Mouse (Mus musculus) megakaryocyte-erythroid progenitor cell, adult 5 weeks (primary cell): Measurements from ENCODE around the gene Cntrob. TPM values are rescaled to one million over a fixed set of nuclear protein-coding genes. Genes with fewer than 3 reads are reported as not detected.

Experiments
- polyA plus RNA-seq: library from polyadenylated mRNA; stranded (reverse); fragments of >175 nt; gene quantifications from 2 replicates; pipeline ENCODE4 v1.2.3, GENCODE M21; 2012

The Cntrob gene
- polyA plus RNA-seq: 22.6 and 44.8 TPM in 2 replicates

DNA sequence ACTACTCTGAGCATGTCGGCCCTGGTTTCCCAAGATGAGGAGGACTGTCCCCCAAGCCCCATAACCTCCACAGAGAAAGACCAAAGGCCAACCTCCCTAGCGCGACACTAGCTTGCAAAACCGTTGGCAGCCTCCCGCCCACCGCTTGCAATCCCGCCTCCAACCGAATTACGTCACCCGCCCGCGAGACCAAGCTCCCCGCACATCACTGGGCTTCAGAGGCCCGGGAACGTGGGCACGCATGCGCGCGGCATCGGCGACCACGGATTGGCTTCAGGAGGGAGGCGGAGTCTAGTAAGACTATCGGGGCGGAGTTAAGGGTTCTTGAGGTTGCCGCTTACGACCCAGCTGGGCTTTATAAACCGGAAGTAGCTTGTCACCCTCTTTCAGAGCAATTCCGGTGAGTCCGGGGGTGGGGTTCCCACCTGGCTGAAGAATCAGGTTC is at the start of gene Cntrob, which contains the start of gene Trappc1:
Gene Cntrob, minus strand, starts transcription at position 109 of the 445 bp plus-strand sequence.
Gene Trappc1, plus strand, starts transcription at position 314 of the 445 bp plus-strand sequence.

DNA sequence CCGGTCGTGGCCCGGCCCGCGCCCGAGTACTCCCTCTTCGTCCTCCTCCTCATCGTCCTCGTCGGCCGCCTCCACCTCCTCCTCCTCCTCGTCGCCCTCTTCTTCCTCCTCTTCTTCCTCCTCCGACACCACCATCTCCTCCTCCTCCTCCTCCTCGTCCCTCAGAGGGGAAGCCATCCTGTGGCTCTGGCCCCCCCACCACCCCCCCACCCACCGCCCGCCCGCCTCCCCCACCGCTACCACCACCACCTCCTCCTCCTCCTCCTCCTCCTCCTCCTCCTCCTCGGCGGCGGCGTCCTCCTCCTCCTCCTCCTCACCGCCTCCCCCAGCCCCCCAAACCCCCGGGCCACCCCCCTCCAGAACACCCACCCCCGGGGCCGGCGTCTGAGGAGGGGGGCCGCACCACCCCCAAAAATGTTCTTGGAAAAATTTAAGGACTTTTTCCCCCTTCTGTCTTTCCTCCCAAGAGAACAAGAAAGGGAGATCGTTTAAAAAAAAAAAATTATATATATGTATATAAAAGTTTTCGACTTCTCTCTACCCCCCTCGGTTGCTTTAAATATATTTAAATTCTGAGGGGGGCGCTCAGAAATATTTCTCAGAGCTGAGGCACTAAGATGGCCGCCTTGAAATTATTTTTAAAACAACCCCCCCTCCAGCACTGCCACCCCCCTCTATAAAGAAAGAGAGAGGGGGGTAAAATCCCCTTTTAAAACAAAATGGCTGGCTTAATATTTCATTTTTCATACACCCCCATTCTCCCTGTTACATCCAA is 45.8 kb upstream of the Cntrob start, which contains the start of gene Chd3:
Gene Chd3, minus strand, starts transcription at position 192 of the 775 bp plus-strand sequence.

DNA sequence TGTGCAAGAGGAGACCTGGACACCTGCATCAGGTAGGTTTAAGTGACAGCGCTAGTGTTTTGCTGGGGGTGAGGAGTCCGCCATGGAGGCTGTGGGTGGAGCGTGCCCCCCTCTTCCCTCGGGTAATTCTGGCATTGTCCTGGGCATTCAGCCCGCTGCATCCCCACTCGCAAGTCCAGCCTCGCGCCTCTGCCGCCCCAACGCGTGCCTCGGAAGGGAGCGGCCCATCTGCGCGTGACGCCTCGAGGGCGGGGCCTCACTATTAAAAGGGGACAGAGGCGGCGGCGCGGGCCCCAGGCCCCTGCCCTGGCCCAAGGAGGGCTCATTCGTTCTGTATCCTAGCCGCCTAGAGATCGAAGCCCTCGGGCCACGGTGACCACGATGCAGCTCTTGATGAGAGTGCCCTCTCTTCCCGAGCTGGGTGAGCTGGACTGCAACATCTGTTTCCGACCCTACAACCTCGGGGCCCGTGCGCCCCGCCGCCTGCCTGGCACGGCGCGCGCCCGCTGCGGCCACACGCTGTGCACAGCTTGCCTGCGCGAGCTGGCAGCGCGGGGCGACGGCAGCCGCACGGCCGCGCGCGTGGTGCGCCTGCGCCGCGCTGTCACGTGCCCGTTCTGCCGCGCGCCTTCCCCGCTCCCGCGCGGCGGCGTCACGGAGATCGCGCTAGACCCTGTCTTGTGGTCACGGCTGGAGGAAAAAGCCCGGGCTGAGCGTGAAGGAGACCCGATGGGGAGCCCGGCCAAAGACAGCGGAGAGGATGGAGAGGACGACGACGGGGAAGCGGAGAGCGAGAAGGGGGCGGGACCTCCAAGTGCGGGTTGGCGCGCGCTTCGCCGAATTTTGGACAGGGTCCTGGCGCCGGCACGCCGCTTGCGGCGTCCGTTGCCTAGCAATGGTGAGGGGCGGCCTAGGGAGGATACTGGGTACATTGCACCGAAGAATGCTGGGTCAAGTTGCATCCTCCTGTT is 16.9 kb upstream of the Cntrob start, which contains the start of gene Rnf227:
Gene Rnf227, plus strand, starts transcription at position 301 of the 971 bp plus-strand sequence.

DNA sequence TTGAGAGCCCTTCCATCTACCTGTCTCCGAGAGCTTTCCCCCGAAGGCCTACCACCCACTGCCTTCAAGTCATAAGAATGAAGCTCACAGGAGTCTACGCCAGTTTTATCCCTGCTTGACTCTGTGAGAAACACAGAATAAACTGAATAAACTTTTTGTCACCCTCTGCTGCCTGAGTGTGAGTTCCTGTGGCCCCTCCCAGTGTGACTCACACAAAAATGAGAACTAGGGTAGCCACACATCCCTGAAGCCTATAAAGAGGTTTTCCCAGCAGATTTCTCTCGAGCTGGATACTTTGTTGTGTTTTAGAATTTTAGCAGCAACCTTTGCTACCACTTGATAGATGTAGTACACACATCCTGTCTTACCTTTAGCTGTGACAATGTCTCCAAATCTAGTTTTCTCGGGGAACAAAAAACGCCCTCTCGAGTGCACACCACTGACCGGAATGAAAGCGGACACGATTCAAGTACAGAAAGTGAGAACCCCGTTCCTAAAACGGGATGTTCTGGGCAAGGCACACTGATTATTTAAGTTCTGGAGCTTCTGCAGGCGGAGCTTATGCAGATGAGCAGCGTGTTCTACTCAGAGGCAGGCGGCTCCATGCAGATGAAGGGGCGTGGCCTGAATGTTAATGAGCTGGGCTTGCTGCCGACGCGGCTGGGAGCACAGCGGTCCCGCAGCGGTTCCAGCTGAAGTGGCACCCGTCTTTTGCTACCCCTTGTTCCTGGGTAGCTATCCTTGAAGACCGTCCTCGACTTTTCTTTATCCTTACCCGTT is 2.2 kb upstream of the Cntrob start, which contains the start of gene Kcnab3:
Gene Kcnab3, plus strand, starts transcription at position 631 of the 780 bp plus-strand sequence.

Other genes starting within 250 kb of the Cntrob start
- gene Vamp2, start 235.3 kb downstream of the Cntrob start, polyA plus RNA-seq: 65.9 and 86.0 TPM in 2 replicates
- gene Per1, start 228.6 kb downstream of the Cntrob start, polyA plus RNA-seq: 120 and 156 TPM in 2 replicates
- gene Hes7, start 203.4 kb downstream of the Cntrob start, polyA plus RNA-seq: 2.9 and 3.1 TPM in 2 replicates
- 0.22 and 0.39 TPM in 2 replicates for gene 9130213A22Rik, start 201.2 kb downstream of the Cntrob start, polyA plus RNA-seq
- not detected in 2 replicates for gene Aloxe3, start 197.9 kb downstream of the Cntrob start, polyA plus RNA-seq
- not detected in 2 replicates for gene Alox12b, start 166.8 kb downstream of the Cntrob start, polyA plus RNA-seq
- gene Alox8, start 125.9 kb downstream of the Cntrob start, polyA plus RNA-seq: 0.02 and 0.43 TPM in 2 replicates
- 0.01 TPM in 1 of 2 replicates, not detected in the other for gene Gucy2e, start 86.7 kb downstream of the Cntrob start, polyA plus RNA-seq
- 5.1 and 6.6 TPM in 2 replicates for gene Trappc1, start 205 bp upstream of the Cntrob start, polyA plus RNA-seq
- 0.16 and 0.42 TPM in 2 replicates for gene Kcnab3, start 2.5 kb upstream of the Cntrob start, polyA plus RNA-seq
- 3.1 and 7.6 TPM in 2 replicates for gene Rnf227, start 16.7 kb upstream of the Cntrob start, polyA plus RNA-seq
- 147 and 202 TPM in 2 replicates for gene Chd3, start 45.6 kb upstream of the Cntrob start, polyA plus RNA-seq
- gene Naa38, start 71.7 kb upstream of the Cntrob start, polyA plus RNA-seq: 114 and 133 TPM in 2 replicates
- gene Cyb5d1, start 71.9 kb upstream of the Cntrob start, polyA plus RNA-seq: 8.7 and 8.8 TPM in 2 replicates
- gene Tmem88, start 74.5 kb upstream of the Cntrob start, polyA plus RNA-seq: 1.6 and 2.5 TPM in 2 replicates
- 242 and 341 TPM in 2 replicates for gene Kdm6b, start 89.9 kb upstream of the Cntrob start, polyA plus RNA-seq
- 0.03 TPM in 1 of 2 replicates, not detected in the other for gene Dnah2, start 225.3 kb upstream of the Cntrob start, polyA plus RNA-seq
- 0.69 and 1.4 TPM in 2 replicates for gene Efnb3, start 236.4 kb upstream of the Cntrob start, polyA plus RNA-seq